Mouse (Mus musculus) urinary bladder, postnatal 25 days (tissue): ENCODE measurements around the gene Dtx4.

Experiments
- DNase-seq: peaks from one replicate; pipeline ENCODE4 v3.0.0; 2022; ENCODE audit warnings: low spot score

Dtx4 gene

DNA sequence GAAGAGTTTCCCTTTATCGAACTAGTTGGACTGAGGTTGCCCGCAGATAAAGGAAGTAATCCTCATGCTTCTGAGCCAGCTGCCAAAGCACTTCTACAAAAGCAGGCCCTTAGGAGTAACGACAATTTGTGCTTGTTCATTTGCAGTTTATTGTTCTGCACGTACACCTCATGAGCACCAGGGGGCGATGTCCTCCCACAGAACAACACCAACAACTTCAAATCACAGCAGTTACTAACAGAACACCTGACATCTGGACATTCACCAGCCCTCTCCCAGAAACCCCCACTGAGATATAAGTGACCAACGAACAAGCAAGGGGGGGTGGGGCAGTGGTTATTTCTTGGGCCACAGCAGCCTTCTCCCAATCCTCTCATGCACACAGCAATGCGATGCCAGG lies 35.0 kb downstream of the Dtx4 start:
- DNase-seq: no peak

DNA sequence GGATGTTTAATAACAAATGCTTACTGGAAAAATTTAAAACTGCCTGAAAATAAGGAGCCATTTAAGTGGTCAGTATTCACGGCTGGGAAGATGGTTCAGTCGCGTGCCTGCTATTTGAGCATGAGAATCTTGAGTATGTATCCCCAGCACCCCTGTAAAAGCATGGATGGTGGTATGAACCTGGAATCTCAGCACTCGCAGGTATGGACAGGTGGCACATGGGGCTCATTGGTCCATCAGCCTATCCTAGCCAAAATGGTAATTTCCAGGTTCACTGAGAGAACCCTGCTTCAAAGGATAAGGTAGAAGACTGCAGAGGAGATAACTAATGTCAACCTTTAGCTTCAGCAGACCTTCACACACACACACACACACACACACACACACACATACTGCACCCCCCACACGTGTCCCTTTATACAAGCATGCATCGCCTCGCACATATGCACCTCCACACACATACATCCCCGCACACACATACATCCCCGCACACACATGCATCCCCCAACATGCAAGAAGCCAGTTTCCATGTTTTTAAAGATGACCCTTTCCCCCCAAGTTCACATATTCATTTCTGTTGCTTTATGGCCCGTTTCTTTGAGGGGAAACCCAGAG lies 35.6 kb downstream of the Dtx4 start:
- no peak for DNase-seq

DNA sequence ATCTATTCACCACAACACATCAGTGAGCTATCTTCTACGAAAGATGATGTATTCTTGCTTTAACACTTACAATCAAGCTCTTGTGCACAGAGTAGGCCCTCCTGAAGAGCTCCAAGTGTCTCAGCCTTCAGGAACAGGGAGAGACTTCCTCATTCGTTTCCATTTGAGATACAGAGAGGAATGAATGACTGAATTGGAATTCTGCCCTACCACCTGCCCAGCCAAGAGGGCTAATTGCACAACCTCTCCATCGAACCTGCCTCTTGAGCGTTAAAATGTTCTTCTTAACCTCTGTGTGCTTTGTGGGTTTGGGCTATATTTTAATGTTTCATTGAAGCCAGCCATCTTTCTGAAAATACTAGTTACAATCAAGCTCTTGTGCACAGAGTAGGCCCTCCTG lies 36.6 kb downstream of the Dtx4 start:
- DNase-seq: no peak

GRCm38 (mm10) chr19:12464127-12464526 lies 37.1 kb downstream of the Dtx4 start:
- no peak for DNase-seq

DNA sequence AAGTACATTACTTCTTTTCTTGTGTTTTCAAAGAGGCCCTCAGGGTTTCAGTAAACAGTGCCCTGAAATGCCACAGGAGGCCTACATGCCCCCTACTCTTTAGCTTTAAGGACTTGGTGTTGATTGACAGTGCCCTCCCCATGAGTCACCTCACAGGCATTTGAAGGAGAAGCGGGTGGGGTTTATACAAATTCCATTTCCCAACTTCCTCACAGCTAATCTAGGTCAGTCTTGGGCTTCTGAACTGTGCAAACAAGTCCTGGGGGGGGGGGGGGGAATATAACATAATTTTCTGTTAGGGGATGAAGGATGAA lies 37.6 kb downstream of the Dtx4 start:
- DNase-seq: no peak

DNA sequence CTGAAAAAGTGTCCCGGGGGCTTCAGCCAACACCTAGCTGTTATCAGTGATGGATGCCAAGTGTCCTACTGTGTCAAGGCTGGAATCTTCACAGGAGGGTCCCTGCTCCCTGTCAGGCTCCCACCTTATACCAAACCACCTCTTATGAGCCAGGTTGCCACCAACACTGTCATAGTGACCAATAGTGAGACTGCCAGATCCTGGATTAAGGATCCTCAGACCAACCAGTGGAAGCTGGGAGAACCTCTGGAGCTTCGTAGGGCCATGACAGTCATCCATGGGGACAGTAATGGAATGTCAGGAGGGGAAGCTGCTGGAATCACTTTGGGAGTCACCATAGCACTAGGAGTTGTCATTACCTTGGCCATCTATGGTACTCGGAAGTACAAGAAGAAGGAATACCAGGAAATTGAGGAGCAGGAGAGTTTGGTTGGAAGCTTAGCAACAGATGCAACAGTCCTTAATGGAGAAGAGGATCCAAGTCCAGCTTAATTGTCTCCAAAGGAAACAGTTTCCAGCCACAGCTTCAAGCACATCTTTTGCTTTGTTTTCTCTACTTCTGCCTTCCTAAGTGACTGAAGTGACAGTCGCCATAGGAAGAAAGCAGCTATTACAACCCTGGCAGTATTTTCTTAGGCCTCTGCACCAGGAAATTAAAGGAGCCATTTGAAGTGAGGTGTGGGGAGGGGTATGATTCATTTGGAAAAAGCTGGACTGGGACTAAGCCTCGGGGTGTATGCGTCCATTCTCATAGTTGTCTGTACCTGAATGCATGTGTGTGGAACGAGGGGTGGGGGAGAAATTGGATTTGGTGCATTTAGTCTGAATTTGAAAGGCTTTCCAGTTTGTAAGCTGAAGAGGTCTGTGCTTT lies 38.2 kb downstream of the Dtx4 start:
- DNase-seq: no peak

DNA sequence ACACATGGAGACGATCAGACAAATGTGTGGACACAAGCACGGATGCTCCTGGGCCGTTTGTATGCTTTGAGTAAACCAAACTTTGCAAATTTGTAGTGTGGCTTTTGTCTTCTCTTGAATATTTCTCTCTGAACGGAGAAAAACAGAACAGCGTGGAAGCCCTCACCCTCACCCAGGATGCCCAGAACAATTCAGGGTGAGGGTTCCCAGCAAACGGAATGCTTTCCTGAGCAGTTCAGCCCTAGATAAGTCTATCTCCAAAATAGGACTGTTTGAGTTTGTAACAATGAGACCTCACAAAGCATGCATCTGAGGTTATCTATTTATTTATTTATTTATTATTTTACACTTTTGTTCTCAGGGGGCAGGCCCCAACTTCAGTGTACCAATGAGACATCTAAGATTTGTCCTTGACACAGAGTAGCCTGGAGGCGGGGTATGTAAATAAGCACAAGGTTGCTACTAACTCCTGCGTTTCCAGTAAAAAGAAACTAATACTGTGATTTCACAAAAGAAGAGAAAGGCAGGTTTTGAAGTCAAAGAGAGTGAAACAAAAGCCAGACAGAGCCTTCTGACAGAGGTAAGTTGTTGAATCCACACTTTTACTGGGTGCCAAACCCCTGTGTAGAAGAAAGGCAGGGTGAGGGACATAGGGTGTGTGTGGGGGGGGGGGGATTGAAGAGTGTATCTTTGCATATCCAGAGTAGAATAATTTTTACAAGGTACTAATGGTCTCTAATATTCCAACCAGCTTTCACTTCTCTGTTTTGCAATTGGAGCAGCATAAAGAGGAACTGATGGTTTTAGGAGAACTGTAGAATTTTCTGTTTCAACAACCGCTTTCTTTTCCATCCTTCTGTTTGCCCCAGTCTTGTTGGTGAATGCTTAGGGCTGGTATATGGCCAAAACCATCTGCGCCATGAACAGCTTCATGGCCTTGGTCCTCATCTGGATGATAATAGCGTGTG lies 40.7 kb downstream of the Dtx4 start, which contains the start of gene Mpeg1:
Gene Mpeg1, plus strand, starts transcription at position 498 of the 968 bp plus-strand sequence.
- DNase-seq: no peak

GRCm38 (mm10) chr19:12459516-12459915 lies 41.7 kb downstream of the Dtx4 start:
- DNase-seq: no peak

DNA sequence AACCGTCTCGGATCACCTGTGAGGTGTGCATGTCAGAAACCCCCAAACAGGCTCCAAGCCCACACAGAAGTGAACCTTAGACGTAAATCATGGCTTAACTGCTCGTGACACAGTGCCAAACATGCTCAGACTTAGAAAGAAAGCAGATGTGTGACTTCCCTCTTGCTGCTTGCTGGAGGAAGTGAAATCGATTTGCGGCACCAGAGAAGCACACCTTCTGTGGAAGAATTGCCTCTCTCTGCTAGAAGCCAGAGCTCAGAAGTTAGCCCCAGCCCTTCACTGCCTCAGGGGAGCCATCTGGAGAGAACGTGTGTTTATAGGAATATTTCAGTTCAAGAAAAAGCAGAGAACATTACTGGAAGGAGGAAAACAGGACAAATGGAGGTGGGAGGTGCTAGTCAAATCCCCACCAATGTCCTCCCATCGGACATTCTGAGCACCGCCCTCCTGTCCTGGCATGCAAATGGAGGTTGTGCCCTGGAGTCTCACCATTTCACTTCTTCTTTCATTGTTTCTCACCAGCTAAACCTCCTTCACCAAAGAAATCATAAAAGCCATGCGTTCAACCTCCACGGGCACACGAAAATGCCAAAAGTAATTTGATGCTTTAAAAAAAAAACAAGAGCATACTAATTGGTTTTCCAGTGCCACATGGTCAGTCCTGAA lies 43.7 kb downstream of the Dtx4 start:
- no peak for DNase-seq

DNA sequence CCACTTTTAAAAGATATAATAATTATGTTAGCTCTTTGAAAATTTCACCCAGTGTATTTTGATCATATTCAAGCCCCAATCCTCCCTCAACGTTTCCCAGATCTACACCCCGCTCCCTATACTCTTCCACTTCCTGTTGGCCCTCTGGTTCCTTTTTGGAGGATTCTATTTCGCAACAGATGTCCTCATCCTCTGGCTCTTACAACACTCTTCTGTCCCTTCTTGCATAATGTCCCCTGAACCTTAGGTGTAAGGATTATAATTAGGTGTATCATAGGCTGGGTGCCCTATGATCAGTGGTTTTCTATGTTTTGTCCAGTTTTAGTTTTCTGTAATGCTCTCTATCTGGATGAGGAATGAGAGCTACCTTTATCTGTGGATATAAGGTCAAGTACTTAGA lies 56.2 kb downstream of the Dtx4 start:
- DNase-seq: no peak

GRCm38 (mm10) chr19:12442560-12442959 lies 58.7 kb downstream of the Dtx4 start:
- no peak for DNase-seq

DNA sequence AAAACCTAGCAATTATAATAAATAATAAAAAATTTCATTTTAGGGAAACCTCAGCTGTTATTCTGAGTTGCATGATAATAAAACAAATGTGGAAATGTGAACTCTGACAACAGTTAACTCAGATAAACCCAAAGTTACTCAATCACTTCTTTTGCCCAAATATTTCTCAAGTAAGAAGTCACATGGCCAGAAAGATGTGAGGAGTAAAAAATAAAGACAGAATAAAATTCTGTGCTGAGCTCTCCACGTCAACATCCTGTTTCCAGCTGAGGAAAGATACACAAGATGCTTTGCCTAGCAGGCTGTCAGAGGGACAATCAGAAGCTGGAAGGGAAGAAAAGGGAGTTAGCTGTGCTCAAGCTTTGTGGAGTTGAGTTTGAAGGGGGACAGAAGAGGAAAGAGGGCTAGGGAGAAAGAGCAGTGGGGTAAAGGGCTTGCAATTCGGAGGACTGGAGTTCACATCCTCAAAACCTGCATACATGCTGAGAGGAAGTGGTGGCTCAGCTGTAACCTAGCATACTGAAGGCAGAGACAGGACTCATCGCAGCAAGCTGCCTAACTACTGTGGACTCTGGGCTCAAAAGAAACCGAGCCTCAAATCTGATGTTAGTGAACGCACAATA lies 61.0 kb downstream of the Dtx4 start:
- no peak for DNase-seq

DNA sequence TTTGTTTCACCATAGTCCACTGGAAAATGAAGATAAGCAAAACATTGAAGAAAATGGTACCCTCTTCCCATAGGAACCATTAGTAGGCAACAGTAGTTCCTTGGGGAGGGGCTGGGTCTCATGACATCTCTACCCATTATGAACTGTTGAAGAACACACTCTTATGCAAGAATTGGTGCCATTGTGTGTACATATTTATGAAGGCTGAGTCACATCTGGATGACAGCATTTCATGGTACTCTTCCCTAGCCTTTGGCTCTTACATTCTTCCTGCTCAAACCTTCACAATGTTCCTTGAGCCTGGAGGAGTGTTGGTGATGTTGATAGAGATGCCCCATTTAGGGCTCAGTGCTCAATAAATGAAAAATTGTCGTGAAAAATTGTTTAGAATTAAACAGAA lies 61.7 kb downstream of the Dtx4 start:
- no peak for DNase-seq

DNA sequence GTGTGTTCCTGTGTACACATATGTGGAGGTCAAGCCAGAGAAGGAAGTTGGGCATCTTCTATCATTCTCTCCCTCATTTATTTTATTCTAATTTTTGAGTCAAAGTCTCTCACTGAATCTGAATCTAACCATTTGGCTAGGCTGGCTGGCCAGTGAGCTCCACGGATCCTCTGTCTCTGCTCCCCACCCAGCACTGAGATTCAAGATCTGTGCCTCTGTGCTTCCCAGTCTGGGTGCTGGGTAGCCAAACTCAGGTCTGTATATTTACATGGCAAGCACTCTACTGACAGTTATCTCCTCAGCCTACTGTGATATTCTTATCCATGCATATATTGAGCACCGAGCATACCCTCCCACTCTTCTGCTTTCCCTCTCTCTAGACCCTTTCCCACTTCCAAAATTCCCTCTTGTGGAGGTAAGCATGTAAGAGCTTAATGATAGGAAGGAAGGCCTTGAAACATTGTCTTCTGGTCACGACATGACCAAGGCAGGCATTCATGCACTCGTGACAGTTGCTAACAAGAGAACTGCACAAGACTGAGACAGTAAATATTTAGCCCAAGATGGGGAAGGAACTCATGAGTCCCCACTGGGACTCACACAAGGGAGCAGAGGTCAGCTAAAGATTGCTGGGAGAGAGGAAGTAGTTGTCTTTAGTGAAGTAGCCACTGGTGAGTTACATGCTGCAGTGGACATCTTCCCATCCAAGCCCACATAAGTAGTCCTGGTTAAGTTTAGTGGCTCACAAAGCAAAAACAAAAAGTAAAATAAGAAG lies 65.3 kb downstream of the Dtx4 start:
- DNase-seq: no peak

GRCm38 (mm10) chr19:12435011-12435416 lies 66.2 kb downstream of the Dtx4 start:
- DNase-seq: no peak

GRCm38 (mm10) chr19:12433033-12433432 lies 68.2 kb downstream of the Dtx4 start:
- peak; percentile 19 for DNase-seq

- DNase-seq: no peak
Measured at GRCm38 (mm10) chr19:12427605-12428004, 73.6 kb downstream of the Dtx4 start, which contains the start of gene Pfpl. TSS of gene Pfpl (plus strand) at chr19:12427905.

GRCm38 (mm10) chr19:12427101-12427500 lies 74.2 kb downstream of the Dtx4 start:
- no peak for DNase-seq

DNA sequence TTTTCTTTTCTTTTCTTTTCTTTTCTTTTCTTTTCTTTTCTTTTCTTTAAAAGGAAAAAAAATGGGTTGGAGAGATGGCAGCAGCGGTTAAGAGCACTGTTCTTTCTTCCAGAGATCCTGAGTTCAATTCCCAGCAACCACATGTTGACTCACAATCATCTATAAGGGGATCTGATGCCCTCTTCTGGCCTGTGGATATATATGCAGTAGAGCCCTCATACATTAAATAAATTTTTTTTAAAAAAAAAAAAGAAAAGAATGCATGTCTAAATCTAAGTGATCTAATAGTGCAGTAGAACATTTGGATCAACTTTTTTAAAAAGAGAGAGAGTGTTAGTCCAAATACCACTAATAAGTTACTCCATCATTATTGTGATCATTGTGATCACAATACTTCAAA lies 79.6 kb downstream of the Dtx4 start:
- no peak for DNase-seq

DNA sequence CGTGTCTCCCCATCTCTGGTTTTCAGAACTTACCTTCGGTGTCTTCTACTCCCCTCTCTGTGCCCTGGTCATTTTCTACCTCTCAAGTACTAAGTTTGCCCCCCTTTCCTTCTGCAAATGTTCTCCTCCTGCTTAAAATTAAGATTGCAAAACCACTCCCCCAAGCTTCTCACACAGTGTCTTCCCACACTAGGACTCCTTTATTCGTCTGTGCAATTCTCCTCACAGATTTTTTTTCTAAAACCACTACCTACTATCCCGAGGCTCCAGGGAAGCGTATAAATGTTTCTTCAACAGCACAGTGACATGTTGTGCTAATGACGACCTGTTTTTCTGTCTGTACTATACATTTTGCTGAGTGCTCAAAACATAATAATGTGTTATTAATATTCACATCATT lies 80.7 kb downstream of the Dtx4 start:
- no peak for DNase-seq

DNA sequence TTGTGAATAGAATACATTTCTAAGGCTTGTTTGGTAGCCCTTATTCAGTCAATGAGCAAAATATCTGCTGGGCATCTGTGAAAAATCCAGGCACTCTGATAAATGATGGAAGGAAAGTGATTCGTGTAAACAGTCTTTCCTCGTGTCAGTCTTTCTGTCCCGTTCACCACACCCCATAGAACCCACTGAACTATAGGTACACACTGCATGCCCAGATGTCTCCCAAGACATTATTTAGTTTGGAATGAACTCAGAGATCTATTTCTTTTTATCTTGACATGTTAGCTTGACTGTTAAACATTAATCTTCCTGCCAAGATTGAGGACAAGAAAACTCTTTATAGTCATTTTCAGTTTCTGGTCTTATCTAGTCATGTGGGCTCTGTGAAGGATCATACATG lies 82.9 kb downstream of the Dtx4 start:
- no peak for DNase-seq
